Mouse (Mus musculus): ENCODE data around the gene Ctsw.

Gene Ctsw

GRCm38 (mm10) chr19:5463791-5464562, 4.3 kb downstream of the Ctsw start:
- peak; percentile 70 to 80 for DNase-seq (ENCODE audit: low spot score in 2 of 2)

GRCm38 (mm10) chr19:5463212-5463611, 5.1 kb downstream of the Ctsw start:
- DNase-seq (ENCODE audit: low spot score in 2 of 2), result no peak

GRCm38 (mm10) chr19:5461411-5461810, 6.9 kb downstream of the Ctsw start:
- no peak for DNase-seq (ENCODE audit: low spot score in 2 of 2)

- peak; percentile 93 to 94 for DNase-seq (ENCODE audit: low spot score in 2 of 2)
These were observed 7.8 kb downstream of the Ctsw start, which contains the start of gene Fibp for GRCm38 (mm10) chr19:5460465-5460911. Gene Fibp (plus strand): TSS chr19:5460615.

- DNase-seq (ENCODE audit: low spot score in 2 of 2), result no peak
These were observed 8.4 kb downstream of the Ctsw start for GRCm38 (mm10) chr19:5459896-5460295.

DNA sequence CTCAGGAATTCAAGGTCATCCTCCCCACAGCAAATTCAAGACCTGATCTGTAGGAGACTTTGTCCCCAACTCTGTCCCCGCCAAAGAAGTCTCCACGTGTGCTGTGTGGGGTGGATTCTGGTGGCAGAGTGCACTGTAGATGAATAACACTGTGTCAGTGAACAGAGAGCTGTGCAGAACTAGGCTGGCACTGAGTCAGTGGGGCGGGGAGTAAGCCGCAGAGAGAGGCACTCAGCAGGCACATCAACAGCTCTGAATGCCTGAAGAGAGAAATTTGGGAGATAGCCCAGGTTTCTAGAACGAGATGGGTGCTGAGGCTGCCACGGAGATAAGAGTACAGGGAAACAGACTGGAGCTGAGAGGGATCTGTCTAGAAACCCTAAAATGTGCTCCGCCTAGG, 9.3 kb downstream of the Ctsw start:
- DNase-seq (ENCODE audit: low spot score in 2 of 2), result peak; percentile 76 to 77

- no peak for DNase-seq (ENCODE audit: low spot score in 2 of 2)
These were observed 10.4 kb downstream of the Ctsw start, which contains the start of gene Ccdc85b for GRCm38 (mm10) chr19:5457746-5458442. Gene Ccdc85b (minus strand): TSS chr19:5457894.

DNA sequence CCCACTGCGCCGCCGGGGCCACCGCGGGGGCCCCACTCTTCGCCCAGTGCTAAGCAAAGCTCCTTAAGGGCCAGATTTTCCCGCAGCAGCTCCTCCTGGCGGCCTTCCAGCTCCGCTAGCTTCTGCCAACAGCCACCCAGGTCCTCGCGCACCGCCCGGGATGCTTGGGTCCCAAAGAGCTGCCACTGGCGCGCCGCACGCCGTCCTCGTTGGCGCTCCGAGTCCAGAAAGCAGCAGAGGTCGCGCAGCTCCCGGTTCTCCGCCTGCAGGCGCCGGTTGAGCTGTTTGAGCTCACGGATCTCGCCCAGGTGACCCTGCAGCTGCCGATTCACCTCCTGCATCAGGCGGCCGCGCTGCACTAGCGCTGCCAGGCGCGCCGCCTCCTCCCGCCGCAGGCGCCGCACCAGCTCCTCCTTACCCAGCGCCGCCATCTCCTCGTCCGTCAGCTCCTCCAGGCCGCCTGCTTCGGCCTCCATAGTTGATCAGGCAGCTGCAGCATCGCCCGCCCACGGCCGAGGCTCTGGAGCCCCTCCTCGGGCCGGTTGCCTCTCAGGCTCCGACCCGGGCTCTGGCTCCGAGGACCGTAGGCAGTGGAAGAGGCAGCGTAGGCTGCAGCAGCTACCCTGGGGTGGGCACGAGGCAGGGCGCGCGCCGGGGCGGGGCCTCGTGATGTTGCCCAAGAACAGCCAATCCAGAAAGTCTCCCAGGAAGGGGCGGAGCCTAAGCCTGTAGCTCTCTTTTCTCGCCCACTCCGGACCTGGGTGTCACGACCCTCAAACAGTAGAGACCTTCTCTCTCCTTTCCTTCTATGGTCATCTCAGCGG, 11.2 kb downstream of the Ctsw start:
- DNase-seq (ENCODE audit: low spot score in 2 of 2), result peak; percentile 97 to 98

GRCm38 (mm10) chr19:5456241-5456921, 11.9 kb downstream of the Ctsw start:
- DNase-seq (ENCODE audit: low spot score in 2 of 2), result no peak

GRCm38 (mm10) chr19:5455568-5455967, 12.7 kb downstream of the Ctsw start:
- peak in 1 of 2 experiments; percentile 39 for DNase-seq (ENCODE audit: low spot score in 2 of 2)

DNA sequence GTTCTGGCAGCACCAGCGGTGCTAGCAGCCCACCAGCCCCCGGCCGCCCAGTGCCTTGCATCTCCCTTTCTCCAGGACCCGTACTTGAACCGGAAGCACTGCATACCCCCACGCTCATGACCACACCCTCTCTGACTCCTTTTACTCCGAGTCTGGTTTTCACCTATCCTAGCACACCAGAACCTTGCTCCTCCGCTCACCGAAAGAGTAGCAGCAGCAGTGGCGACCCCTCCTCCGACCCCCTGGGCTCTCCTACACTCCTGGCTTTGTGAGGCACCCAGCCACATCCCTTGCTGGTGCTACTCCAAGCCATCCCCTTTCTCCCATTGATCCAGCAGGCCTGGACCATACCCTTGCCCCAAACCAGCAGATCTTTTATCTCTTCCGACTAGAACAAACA, 13.3 kb downstream of the Ctsw start:
- no peak for DNase-seq (ENCODE audit: low spot score in 2 of 2)

DNA sequence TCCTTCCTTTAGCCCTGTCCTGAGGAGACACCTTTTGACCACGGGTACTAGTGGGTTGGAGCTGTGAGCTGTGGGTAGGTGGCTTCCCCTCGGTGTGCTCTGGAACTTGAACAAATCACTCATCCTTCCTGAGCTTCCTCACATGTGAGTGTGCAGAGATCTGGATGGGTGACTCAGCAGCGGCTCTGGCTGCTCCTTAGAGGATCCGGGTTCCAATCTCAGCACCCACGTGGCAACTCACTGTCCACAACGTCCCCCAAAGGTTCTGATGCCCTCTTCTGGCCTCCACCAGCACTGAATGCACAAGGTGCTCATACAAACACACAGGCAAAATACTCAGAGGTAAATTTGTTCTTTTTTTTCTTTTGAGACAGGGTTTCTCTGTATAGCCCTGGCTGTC, 16.5 kb downstream of the Ctsw start:
- DNase-seq (ENCODE audit: low spot score in 2 of 2), result no peak

GRCm38 (mm10) chr19:5449673-5450072, 18.6 kb downstream of the Ctsw start:
- no peak for DNase-seq (ENCODE audit: low spot score in 2 of 2)

DNA sequence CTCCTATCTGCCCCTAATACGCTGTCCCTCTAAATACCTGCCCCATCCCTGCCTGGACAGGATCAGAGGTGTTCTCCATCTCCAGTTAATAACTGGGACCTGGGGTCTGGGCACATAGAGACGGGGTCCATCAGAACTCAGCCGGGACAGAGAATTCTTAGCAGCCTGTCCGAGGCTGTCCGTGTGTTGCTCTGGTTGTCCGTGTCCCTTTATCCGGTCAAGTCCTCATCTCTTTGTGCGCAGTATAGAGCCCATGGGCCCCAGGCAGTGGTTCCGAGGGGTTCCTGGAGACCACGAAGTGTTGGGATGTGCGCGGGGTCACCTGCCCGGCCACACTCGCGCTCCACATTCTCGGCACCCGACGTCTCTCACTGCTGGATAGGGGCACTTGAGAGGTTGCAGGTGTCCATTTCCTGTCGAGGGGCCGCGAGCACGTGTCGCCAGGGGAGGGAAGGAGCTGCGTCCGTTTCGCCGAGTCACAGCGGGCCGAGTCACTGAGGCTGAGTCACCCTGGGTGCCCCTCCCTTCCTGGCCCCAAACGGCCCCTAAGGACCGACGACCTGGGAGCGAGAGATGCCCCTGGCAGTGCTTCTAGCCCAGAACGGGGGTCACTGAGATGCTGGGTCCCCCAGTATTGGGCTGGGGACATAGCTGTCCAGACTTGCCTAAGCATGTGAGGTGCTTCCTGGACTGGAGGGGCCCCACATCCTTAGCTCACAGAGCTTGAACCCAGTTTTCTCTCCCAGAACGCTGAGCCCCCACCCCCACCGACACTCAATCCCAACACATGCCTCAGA, 19.8 kb downstream of the Ctsw start:
- no peak for DNase-seq (ENCODE audit: low spot score in 2 of 2)

- peak; percentile 76 to 79 for DNase-seq (ENCODE audit: low spot score in 2 of 2)
These were observed 20.6 kb downstream of the Ctsw start, which contains the start of gene Fosl1 for GRCm38 (mm10) chr19:5447515-5448353. Gene Fosl1 (plus strand): TSS chr19:5447547.

DNA sequence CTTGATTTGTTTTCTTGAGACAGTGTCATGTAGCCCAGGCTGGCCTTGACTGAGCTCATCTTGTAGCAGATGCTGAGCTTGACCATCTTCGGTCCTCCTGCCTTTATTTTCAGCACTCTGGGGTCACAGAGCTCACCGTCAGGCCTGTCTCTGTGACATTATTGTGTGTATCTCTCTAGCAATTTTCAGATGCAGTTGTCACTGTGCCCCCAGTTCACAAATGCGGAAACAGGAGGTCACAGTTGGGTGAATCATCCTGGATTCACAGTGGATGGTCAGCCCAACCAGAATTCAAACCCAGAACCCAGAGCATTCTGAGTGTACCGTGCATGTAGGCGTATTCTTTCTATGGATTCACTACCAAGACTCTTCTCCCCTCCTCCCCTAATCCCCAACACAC, 22.6 kb downstream of the Ctsw start:
- no peak for DNase-seq (ENCODE audit: low spot score in 2 of 2)

GRCm38 (mm10) chr19:5444954-5445353, 23.4 kb downstream of the Ctsw start:
- no peak for DNase-seq (ENCODE audit: low spot score in 2 of 2)

DNA sequence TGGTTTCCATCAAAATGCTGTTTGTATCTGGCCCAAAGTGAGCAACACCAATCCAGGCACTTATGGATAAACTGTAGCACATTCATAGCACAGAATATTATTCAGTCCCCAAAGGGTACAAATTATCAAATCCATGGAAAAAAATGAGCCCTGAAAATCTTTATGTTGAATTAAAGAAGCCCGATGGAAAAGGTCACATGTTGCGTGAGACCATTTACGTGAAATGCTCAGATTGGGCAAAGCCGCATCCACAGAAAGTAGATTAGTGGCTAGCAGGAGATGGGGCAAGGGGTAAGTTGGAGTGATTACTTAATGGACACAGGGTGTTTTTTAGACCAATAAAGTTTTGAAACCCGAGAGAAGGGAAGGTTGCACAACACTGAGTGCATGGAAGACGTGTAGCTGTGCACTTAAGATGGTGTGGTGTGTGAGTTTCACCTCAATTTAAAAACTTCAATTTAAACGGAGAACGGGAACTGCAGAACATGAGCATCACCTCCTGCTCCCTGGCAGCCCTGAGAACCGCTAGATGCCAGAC, 23.9 kb downstream of the Ctsw start:
- no peak for DNase-seq (ENCODE audit: low spot score in 2 of 2)

DNA sequence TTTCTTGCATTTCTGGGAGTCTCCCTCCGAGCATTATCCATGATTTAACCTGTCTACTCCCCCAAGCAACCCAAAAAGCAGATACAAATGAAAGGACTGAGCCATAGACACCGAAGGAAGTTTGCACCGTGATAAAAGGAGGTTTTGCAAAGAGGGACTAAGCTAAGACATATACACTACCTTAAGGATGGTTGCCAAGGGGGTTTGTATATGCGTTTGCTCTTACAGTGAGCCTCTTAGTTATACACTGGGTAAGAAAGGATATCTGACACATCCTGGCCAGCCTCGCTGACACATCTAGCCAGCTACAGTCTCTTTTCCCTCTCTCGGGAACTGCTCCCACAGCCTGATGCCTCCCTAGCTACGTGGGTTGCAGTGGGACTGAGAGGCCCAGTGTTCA, 34.4 kb downstream of the Ctsw start:
- DNase-seq (ENCODE audit: low spot score in 2 of 2), result no peak
